Mouse (Mus musculus): ENCODE data around the gene Sh3bp5.

- TF ChIP-seq GATA1 (IDR thresholded peaks at IDR 0.05; ENCODE audit: low read length) (no peak), TAL1 (IDR thresholded peaks at IDR 0.05; ENCODE audit: low read length) (no peak)
Observed at GRCm38 (mm10) chr14:31400896-31401295, 35.0 kb downstream of the Sh3bp5 start.
